Mouse (Mus musculus) cerebellum, postnatal 10 days (tissue): ENCODE data around the gene Gpx6.

Source experiments
- DNase-seq, 2 experiments: peaks; one replicate each; pipeline ENCODE4 v3.0.0; 2021; ENCODE audit warnings: mixed read lengths in 2 of 2

Gene Gpx6

DNA sequence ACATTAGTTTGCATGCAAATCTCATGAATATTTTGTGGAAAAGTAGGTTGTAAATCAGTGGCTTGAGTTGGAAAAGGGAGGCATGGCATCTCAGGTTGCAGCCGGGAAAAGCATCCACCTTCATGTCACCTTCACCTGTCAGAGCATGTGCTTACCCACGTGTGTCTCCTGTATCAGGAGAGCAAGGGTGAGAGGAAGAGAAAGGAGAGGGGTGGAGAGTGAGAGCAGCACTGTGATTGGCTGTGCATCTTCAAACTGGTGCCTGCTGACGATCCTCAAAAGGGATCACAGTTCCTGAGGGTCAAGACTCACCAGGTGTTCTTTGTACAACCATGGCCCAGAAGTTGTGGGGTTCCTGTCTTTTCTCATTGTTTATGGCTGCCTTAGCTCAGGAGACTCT lies at the start of gene Gpx6:
Gene Gpx6 (plus strand): TSS at position 200 of the 400 bp plus-strand sequence.
- DNase-seq, result no peak

DNA sequence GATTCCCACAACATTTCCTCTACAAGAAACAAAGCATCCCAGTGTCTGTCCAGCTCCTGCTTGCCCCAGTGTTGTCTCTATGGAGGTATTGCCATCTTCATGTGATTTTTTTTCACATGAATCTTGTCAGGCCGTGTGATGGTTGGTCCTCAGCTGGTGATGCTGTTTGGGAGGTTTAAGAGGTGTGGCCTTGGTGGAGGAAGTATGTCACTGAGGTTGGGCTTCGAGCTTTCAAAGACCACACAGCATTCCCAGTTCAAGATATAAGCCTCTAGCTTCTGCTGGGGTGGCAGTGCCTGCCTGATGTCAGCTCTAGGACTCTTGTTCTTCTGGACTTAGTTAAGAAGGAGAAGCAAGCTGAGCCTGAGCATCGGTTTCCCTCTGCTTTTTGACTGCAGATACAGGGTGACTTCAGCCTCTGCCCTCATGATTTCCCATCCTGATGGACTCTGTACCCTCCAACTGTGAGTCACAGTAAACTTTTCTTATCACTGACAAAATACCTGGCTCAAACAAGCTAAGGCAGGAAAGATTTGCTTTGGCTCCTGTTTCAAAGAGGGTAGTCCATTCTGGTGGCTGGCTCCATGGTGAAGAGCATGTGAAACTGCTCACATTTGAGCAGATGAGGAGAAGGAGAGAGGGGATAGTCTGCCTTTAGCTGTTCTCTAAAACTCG lies 49.0 kb upstream of the Gpx6 start:
- DNase-seq, result no peak

GRCm38 (mm10) chr13:21263910-21264309 lies 48.0 kb upstream of the Gpx6 start:
- no peak for DNase-seq

DNA sequence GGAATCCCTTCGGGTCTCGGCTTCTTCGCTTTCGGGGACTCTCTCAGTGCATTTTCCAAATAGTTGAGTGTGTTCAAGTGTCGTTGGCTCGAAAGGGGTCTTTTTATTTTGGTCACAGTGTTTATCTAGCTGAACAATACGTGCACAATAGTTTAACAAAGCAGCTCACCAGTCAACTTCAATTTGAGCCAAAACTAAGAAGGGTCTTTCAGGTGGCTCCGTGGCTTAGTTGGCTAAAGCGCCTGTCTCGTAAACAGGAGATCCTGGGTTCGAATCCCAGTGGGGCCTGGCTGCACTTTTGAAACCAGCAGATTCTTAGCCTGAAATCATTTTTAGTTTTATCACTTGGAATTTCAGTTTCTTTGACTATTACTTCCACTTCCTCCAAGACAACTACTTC lies 47.6 kb upstream of the Gpx6 start:
- peak; percentile 29 to 51 for DNase-seq

DNA sequence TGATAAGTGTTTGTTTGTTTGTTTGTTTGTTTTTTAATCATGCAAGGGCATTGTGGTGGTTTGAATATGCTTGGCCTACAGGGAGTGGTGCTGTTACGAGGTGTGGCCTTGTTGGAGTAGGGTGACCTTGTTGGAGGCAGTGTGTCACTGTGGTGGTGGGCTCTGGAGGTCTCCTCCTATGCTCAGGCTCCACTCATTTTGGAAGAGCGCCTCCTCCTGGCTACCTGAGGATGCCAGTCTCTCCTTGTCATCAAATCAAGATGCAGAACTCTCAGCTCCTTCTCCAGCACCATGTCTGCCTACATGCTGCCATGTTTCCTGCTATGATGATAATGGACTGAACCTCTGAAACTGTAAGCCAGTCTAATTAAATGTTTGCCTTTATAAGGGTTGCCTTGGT lies 46.2 kb upstream of the Gpx6 start:
- DNase-seq, result no peak

- DNase-seq, result no peak
Measured at GRCm38 (mm10) chr13:21267541-21267940, 44.4 kb upstream of the Gpx6 start.

DNA sequence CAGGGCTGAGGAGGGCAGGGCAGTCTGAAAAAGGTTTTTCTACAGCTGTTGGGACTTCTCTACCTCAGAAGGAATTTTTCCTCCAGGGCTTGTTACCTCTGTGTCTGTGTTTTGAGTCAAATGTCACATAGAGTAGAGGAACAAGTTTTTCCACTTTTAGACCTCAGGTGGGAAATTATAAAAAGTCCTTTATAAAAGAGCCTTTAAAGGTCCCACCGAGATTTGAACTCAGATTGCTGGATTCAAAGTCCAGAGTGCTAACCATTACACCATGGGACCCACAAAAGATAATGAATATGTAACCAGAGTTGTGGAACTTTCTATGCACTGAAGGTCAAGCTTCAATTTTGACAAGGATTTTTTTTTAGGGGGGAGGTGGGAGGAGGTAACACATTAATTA lies 43.7 kb upstream of the Gpx6 start:
- no peak for DNase-seq

DNA sequence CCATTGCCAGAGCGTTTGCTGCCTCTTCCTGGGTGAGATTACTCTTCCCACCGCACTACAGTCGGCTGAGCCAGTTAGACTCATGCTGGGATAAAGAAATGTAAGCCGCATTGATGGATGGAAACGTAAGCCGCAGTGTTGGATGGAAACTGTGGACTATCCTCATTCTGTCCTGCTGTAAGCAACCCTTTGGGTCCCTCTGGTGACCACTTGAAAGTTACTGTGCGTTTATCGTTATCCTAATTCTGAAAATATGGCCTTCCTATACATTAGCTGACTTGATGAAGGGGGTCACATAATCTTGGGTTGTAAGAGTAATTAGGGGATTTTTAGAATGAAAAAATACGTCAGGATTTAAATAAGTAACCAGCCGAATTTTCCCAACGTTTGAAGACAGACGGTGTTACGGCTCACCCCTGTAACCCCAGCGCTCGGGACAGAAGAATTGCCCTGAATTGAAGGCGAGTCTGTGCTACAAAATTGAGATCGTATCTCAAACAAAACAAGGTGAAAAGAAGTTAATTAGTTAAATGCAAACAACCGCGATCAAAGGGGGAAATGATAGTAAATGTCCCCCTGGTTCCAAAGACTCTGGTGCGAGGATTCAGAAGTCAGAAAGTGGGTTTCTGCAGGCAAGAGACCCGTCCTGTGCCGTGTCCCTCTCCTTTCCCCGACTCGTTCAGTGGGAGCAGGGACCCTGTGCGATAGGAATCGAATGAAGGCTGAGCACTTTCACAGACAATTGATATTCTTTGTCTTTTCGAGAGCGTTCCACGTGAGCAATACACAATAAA lies 36.7 kb upstream of the Gpx6 start:
- DNase-seq, result peak; percentile 46 to 55

GRCm38 (mm10) chr13:21275815-21276550 lies 35.9 kb upstream of the Gpx6 start:
- DNase-seq, result peak; percentile 90

DNA sequence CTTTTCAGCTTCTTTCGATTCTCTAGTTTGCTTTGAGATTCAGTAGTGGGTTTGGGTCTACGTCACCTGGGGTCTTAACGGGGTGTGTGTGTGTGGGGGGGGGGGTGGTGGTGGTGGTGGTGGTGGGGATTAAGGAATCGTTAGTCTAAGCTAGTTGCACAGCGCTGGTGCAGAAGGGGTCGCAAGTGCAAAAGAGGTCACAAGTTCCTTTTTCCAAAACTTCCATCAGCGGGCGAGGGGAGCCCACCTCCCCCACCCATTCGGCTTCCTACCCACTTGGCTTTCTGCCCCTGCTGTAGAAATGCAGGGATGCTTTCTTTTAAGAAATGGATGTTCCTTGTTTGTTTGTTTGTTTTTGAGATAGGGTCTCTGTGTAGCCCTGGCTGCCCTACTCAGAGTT lies 35.4 kb upstream of the Gpx6 start:
- peak; percentile 24 to 42 for DNase-seq

- peak; percentile 22 to 35 for DNase-seq
Measured at GRCm38 (mm10) chr13:21279076-21279475, 32.8 kb upstream of the Gpx6 start.

DNA sequence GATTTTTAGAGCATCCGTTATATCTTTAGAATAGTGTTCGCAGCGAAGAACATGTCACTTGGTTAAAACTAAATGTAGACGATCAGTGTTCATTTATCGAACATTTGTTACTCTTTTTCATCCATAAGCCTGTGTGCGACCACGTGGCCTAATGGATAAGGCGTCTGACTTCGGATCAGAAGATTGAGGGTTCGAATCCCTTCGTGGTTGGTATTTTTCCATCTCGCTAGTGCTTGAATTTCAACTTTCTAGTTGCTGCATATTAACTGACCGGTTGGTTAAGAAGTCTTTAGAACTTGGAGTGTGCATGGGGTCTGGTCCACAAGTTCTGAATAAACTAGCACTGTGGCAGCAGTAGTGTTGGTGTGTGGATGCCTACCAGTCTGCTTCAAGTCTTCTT lies 32.4 kb upstream of the Gpx6 start:
- peak; percentile 93 for DNase-seq

DNA sequence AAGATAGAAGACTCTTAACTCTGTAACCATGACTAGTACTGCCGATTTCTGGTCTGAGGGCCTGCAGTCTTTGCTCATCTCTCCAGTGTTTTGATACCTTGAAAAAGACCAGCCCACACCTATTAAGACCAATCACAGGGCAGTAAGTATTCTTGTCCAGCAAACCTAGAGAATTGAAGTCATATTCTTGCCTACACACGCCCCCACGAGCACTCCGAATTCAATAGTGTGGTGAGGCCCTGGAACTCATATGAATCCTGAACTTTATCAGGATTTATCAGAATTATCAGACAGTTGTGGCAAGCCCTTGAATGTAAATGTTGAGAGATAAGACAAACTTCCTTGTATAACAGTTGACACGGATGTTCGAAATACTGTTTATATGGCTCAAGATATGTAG lies 19.3 kb upstream of the Gpx6 start, which contains the start of gene Gpx5:
Gene Gpx5 (minus strand): TSS at position 101 of the 400 bp plus-strand sequence.
- no peak for DNase-seq

DNA sequence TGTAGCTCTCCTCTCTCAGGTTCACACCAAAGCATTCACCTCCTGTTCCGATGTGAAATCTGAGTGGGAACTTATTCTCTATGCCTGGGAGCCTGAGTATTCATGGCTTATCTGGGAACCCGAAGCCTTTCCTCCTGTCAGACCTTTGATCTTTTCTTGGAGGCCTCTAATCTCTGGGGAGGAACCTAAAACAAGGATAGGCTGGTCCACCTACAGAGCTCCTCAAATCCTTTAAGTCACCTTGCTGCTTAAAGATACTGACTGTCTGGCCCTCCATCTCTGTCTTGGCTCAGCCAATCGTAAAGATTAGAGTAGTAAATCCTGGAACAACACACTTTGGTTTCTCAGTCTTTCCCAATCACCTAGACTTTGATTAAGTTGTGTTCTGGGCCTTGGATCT lies 13.4 kb upstream of the Gpx6 start:
- no peak for DNase-seq

DNA sequence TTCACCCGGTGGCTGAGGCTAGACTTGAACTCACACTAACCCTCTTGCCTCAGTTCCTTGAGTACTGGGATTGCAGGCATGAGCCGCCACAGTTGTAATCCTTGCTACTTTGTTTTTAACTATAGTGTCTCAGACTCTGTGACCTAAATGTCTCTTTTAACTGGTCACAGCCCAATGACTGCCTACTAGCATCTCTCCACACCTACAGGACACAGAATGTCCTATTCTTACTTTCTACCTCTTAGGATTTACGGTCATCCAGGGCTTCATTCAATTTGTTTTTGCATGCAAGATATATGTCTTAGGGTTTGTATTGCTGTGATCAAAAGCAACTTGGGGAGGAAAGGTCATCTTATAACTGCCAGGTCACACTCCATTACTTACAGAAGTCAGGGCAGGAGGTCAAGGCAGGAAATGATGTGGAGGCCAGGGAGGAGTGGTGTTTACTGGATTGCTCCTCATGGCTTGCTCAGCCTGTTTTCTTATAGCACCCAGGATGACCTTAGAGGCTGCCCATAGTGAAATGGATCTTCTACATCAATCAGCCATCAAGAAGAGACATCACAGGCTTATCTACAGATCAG lies 7.3 kb upstream of the Gpx6 start:
- no peak for DNase-seq

DNA sequence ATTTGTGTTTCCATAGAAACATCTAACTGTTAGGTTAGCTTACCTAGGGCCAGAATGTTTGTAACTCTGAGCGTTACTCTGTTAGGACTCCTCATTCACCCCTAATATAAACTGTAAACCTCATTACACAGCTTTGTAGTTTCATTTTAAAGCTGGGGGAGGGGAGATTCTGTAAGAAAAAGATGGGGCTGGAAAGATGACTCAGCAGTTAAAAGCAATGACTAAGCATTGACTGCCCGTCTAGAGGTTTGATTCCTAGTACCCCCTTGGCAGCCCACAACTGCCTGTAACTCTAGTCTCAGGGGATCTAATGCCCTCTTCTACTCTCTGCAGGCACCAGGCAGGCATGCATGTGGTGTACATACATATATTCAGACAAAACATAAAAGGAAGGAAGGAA lies 2.1 kb upstream of the Gpx6 start:
- DNase-seq, result no peak

GRCm38 (mm10) chr13:21312854-21313253 lies 929 bp downstream of the Gpx6 start:
- no peak for DNase-seq

- no peak for DNase-seq
Measured at GRCm38 (mm10) chr13:21313903-21314302, 2.0 kb downstream of the Gpx6 start.

GRCm38 (mm10) chr13:21320262-21320661 lies 8.3 kb downstream of the Gpx6 start:
- DNase-seq, result no peak

GRCm38 (mm10) chr13:21321890-21322494 lies 10.1 kb downstream of the Gpx6 start:
- peak; percentile 13 to 22 for DNase-seq

DNA sequence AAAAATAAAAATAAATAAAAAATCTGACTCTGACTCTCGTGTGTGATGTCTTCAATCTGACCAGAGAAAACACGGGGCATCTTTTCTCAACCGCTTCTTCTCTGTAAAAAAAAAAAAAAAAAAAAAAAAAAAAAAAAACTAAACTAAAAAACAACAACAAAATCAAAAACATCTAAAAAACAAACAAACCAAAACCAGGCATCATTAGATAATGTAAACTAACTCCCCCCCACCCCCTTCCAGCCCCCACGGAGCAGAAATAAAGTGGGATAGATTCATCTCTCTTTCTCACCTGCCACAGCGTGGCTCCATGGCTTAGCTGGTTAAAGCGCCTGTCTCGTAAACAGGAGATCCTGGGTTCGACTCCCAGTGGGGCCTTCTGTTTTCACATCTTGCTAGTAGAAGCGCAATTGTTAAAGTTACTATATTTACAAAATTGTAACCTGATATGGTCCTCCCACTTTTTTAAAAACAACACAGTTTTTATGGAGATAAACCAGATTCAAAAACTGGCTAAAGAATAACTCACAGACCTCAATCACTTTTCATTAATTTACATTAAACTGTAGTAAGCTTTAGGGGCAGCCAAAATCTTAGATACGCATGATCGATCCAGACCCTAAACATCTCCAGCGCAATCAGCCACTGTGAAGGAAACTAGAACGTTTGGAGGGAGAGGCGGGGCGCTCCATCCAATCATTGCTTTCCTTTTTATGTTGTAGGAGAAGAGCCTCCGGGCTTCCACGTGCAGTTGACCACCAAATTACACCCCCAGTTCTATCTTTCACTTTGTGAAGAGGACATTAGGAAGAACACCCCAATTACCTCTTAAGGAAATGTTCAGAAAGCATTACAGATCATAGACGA lies 10.8 kb downstream of the Gpx6 start:
- DNase-seq, result peak; percentile 48 to 65

DNA sequence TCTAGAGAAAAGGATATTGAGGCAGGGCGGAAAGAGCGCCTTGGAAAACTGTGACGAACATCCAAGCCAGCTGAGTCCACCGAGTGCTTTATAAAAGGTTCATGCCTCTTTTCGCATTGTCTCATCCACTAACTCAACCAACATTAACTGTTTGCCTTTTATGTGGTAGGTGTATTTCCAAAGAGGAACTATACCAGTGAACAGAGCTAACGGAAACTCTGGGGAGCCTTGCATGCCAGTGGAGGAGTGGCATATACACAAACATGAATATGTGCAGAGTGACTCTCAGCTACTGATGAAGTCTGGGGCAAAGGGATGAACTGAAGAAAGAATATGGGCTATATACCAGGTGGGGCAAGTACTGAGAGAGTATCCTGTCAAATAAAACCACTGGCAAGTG lies 11.5 kb downstream of the Gpx6 start:
- DNase-seq, result no peak
